Mouse (Mus musculus) common myeloid progenitor, adult 5-6 weeks (primary cell): Measurements from ENCODE around the gene Ncoa3. TPM values are rescaled to one million over a fixed set of nuclear protein-coding genes. Genes with fewer than 3 reads are reported as not detected.
"Not testable (repeated sequence)": the region's sequence is repeated elsewhere in the genome, so short reads cannot be mapped to it uniquely, and the experiment has no call there.

ENCODE experiments used
- ATAC-seq: replicated peaks from 2 replicates; pipeline ENCODE4 v1.8.0; 2016; ENCODE audit warnings: low read depth, mild to moderate bottlenecking, moderate TSS enrichment, inconsistent platforms; ENCODE audit not compliant: poor library complexity, severe bottlenecking
- total RNA-seq: library from RNA; stranded (forward); fragments of 200-1000, 187-1606 nt; gene quantifications from 2 replicates; pipeline ENCODE4 v1.2.3, GENCODE M21; 2017

The Ncoa3 gene
- total RNA-seq = 26.7 and 39.7 TPM in 2 replicates

GRCm38 (mm10) chr2:165992270-165993172, at the start of gene Ncoa3:
TSS of gene Ncoa3 (plus strand) at chr2:165992636.
- ATAC-seq = peak; percentile 93

GRCm38 (mm10) chr2:165943113-165943512, 49.3 kb upstream of the Ncoa3 start:
- ATAC-seq = no peak

- ATAC-seq = peak; percentile 68
Measured at GRCm38 (mm10) chr2:165944576-165945351, 47.7 kb upstream of the Ncoa3 start.

- no peak for ATAC-seq
Measured at GRCm38 (mm10) chr2:165946046-165946564, 46.3 kb upstream of the Ncoa3 start.

- peak; percentile 16; the same call in 1 of the 2 replicates for ATAC-seq
Measured at GRCm38 (mm10) chr2:165948007-165948406, 44.4 kb upstream of the Ncoa3 start.

GRCm38 (mm10) chr2:165948785-165949184, 43.7 kb upstream of the Ncoa3 start:
- ATAC-seq = not testable (repeated sequence)

GRCm38 (mm10) chr2:165949719-165950118, 42.7 kb upstream of the Ncoa3 start:
- peak; percentile 50 for ATAC-seq

GRCm38 (mm10) chr2:165951432-165952068, 40.9 kb upstream of the Ncoa3 start:
- ATAC-seq = peak; percentile 56

GRCm38 (mm10) chr2:165954872-165955271, 37.6 kb upstream of the Ncoa3 start:
- peak; percentile 77 for ATAC-seq

- no peak for ATAC-seq
Measured at GRCm38 (mm10) chr2:165955386-165955785, 37.0 kb upstream of the Ncoa3 start.

GRCm38 (mm10) chr2:165956096-165956740, 36.2 kb upstream of the Ncoa3 start:
- no peak for ATAC-seq

GRCm38 (mm10) chr2:165957257-165957828, 35.1 kb upstream of the Ncoa3 start:
- ATAC-seq = no peak

- ATAC-seq = no peak
Measured at GRCm38 (mm10) chr2:165958556-165958955, 33.9 kb upstream of the Ncoa3 start.

- ATAC-seq = no peak
Measured at GRCm38 (mm10) chr2:165960695-165961094, 31.7 kb upstream of the Ncoa3 start.

- ATAC-seq = no peak
Measured at GRCm38 (mm10) chr2:165962824-165963223, 29.6 kb upstream of the Ncoa3 start.

- no peak for ATAC-seq
Measured at GRCm38 (mm10) chr2:165964121-165964520, 28.3 kb upstream of the Ncoa3 start.

GRCm38 (mm10) chr2:165967076-165967475, 25.4 kb upstream of the Ncoa3 start:
- ATAC-seq = no peak

GRCm38 (mm10) chr2:165967823-165968555, 24.4 kb upstream of the Ncoa3 start:
- peak; percentile 80 for ATAC-seq

GRCm38 (mm10) chr2:165968876-165969275, 23.6 kb upstream of the Ncoa3 start:
- 0 out of 2 replicates have a peak, but pooled peaks have one; percentile 12 for ATAC-seq
